Mouse (Mus musculus): ENCODE results near the gene Heca.

GRCm38 (mm10) chr10:17919032-17919431 lies 28.8 kb downstream of the Heca start:
- TF ChIP-seq POLR2A (IDR thresholded peaks at IDR 0.05; ENCODE audit: insufficient read depth, low read depth, low read length) (no peak), CTCF (IDR thresholded peaks at IDR 0.05) (no peak)

Measured in heart, adult 2 months (tissue).